Mouse (Mus musculus): Measurements from ENCODE around the gene Znhit2.

The Znhit2 gene

GRCm38 (mm10) chr19:6047154-6047898 is 13.7 kb upstream of the Znhit2 start:
- peak; percentile 61 for DNase-seq

DNA sequence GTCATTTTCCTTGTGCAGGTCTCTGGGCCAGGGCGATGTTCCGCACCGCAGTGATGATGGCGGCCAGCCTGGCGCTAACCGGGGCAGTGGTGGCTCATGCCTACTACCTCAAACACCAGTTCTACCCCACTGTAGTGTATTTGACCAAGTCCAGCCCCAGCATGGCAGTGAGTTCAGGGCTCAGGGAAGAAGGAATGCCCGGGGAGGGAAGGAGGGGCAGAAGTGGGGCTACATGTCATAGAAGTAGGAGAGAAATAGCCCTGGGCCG is 13.2 kb upstream of the Znhit2 start:
- DNase-seq: peak; percentile 47

- peak; percentile 36 for DNase-seq
Observed at GRCm38 (mm10) chr19:6048681-6049410, 12.1 kb upstream of the Znhit2 start.

DNA sequence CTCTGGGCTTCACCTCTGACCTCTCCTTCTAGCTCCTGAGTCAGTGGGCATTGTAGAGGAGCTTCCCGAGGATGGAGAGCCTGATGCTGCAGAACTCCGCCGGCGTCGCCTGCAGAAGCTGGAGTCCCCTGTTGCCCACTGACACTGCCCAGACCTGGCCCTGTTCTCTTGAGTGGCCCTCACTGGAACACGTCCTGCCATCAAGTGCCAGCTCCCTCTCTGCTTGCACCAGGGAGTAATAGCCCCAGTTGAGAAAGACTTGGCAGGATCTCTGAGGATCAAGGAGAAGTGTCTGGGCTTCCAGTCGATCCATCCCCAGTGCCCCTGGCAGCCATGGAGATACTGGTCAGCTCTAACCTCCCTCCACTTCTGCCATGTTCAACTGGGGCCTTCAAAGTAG is 8.5 kb upstream of the Znhit2 start:
- DNase-seq: peak; percentile 22

- DNase-seq: peak; percentile 19
Observed at GRCm38 (mm10) chr19:6054296-6054695, 6.7 kb upstream of the Znhit2 start.

DNA sequence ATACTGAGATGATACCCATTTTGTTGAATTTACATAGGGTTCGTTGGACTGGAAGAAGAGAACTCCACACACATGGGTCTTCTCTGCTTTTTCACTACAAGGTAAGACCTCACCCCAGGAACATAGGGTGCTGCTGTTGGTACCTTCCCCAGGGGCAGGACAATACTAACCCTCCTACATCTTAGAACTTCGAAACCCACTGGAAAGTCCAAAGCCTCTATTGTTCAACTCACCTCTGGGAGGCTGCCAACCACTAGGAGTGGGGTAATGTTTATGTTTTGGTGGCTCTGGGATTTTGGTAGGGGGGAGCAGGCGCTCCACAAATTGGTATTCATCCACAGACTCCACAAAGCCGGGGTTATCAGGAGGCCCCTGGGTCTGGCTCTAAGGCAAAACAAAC is 4.3 kb upstream of the Znhit2 start:
- DNase-seq: peak; percentile 57

- DNase-seq: peak; percentile 98
Observed at GRCm38 (mm10) chr19:6057313-6058096, 3.5 kb upstream of the Znhit2 start, which contains the start of the genes Mrpl49 and Fau. TSS of gene Mrpl49 (minus strand) at chr19:6057785. TSS of gene Fau (plus strand) at chr19:6057844.

DNA sequence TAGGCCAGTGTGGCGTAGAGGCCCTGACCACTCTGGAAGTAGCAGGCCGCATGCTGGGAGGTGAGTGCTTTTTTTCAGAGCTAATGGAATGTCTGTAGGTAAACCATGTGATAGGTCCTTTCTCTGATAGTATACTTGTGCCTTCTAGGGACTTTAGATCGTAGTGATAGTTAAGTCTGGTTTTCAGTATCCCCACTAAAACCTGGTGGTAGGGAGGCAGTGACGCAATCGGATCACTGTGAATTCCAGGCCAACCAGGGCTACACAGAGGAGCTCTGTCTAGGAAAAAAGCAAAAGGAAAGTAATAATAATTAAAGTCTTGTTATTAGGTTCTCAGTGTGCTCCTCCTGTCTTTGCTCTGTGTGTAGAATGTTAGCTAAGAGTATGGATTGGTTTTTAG is 2.5 kb upstream of the Znhit2 start:
- no peak for DNase-seq

DNA sequence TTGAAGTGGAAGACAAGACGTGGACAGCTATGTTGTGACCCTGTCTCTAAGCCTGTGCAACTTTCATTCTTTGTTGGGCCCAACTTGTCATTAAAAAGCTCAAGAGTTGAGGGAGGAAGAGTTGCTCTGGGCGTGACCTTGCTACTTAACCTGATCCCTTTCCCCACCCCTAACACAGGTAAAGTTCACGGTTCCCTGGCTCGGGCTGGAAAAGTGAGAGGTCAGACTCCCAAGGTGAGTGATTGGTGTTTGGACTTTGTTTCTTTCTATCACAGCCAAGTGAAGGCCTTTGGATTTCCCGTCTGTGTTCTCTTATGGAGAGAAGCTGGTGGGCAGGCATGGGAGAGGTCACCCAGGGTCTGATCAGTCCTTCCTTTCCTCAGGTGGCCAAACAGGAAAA is 2.0 kb upstream of the Znhit2 start:
- DNase-seq: no peak

GRCm38 (mm10) chr19:6061641-6062302 is 780 bp downstream of the Znhit2 start:
- peak; percentile 60 for DNase-seq

GRCm38 (mm10) chr19:6062418-6062817 is 1.4 kb downstream of the Znhit2 start:
- no peak for DNase-seq

DNA sequence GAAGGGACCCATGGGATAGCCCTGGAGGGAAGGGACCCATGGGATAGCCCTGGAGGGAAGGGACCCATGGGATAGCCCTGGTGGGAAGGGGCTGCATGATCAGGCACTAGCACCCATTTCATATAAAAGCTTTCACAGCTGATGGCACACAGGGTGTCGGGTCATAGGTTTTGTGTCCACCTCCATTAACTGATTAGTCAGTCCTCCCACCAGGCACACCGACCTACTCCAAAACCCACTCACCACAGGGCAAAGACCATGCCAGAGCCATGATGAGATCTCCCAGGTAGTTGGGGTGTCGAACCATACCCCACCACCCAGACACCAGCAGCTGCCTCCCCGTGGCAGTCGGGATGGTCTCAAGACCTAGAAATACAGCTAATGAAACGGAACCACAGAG is 2.1 kb downstream of the Znhit2 start:
- DNase-seq: no peak

DNA sequence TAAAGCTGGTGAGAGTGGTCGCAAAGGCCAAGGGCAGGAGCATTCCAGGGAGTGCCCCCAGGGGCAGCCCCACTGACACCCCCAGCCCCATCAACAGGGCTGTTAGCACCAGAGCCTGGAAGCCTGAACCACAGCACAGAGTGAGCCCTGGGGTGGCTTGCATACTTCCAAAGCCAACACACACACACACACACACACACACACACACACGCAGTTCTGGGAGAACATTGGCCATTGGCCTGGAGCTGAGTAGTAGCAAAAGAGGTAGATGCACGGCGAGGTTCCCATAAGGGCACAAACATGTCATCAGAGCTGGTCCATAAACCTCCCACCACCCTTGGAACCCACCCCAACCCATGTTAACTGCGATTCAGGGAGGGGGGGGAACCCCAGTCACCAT is 5.6 kb downstream of the Znhit2 start:
- DNase-seq: no peak

DNA sequence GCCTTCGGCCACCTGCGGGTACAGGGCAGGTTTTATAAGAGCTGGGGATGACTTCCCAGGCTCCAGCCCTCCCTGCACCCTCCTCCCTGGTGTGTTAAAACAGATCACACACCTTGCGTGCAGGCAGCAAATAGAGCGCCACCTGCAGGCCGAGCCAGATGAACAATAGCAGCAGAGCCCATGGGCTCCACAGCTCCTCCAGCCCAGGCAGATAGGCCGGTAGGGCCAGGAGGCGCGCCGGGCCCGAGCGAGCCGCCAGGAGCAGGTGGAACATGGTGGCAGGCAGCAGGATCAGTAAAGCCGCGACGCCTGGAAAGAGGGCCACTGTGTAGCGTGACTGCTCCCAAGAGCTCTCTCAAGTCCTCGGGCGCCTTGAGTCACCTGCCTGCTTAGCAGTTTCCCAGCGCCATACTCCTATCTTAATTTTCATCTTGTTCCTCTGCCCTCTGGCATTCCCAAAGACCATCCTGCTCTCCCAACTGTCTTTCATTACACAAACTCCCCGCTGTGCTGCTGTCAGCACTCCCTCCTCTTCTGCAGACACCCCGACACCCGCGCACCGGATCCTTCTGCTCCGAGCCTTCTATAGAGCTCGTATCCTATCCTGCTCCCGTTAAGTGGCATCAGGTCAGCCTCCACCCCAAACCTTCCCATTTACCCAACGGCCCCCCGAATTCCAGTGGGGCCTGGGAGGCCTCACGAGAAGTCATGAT is 6.2 kb downstream of the Znhit2 start:
- peak; percentile 92 for DNase-seq

DNA sequence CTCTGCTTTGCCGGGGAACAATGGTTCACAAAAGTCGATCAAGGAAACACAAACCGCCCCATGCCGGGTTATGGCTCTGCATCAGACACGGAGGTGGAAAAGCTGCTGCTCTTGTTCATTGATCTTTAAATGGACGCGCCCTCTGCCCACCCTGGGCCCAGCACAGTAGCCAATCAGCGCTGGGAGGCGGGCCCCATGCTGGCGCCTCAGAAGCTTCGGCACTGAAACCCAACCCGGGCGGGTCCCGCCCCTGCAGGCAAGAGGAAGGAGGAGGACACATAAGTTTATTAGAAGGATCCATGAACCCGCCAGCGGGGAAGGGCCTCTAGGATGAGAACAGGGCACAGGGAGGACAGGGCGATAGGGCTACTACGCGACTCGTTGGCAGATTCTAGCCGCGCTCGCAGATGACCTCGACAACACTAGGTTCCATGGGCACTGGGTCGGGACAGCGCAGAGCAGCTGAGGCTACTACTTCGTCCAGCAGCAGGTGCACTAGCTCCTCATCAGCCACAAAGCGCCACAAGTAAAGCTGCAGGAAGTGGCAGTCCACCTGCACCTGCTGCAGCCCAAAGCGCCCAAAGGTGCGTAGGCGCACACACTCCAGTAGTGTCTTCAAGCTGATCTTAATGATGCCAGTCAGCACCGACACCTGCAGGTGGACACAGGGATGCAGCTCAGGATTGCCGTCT is 6.9 kb downstream of the Znhit2 start, which contains the start of gene Tm7sf2:
TSS of gene Tm7sf2 (minus strand) at position 650 of the 692 bp plus-strand sequence.
- DNase-seq: peak; percentile 83

DNA sequence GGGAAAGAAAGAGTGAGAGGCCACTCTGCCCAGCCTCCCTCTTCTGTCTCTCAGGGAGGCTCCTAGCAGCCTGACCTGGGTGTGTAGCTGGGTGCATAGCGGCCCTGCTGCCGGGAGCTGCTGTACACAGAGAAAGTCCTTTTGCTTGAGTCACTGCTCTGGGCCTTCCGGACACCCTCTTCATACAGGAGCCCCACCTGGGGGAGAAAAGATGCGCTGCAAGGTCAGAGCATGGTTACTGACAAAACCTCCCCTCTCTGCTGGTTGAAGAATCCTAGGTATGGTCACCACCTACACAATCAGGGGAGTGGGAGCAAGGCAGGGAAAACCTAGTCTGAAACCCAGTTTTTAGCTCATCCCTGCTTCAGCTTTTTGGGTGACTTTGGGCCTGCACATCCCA is 8.0 kb downstream of the Znhit2 start:
- DNase-seq: no peak

GRCm38 (mm10) chr19:6069851-6070250 is 8.9 kb downstream of the Znhit2 start:
- no peak for DNase-seq

GRCm38 (mm10) chr19:6070571-6071250 is 9.7 kb downstream of the Znhit2 start:
- no peak for DNase-seq

- no peak for DNase-seq
Observed at GRCm38 (mm10) chr19:6071261-6071660, 10.3 kb downstream of the Znhit2 start.

DNA sequence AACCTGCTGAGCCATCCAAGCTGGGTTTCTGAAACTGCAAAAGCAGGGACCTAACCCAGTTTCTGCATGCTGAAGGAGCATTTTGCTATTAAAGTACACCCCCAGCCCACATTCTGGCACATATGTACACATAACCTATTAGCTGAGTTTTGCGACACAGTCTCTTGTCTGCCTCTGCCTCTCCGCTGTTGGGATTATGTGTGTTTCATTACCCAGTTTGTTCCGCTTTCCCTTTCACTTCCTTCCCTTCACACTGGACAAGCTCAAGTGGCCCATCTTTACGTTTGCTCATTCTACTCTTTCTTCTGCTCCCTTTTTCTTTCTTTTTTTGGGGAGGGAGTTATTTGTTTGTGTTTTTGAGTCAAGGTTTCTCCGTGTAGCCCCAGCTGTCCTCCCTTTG is 12.9 kb downstream of the Znhit2 start:
- no peak for DNase-seq
